Mouse (Mus musculus): ENCODE results near the gene Zfp62. TPM values are rescaled to one million over a fixed set of nuclear protein-coding genes. Genes with fewer than 3 reads are reported as not detected.

The Zfp62 gene
- total and polyA plus RNA-seq, 2 experiments from 2014 or later = 25.5 to 59.5 TPM

GRCm38 (mm10) chr11:49259296-49259695, 56.2 kb downstream of the Zfp62 start:
- 97% methylated on average over 2 of the region's 2 CpGs for WGBS
- H3K4me1 ChIP-seq (ENCODE audit: insufficient read depth) = no peaks in the 10 kb centered on the region
- no peak overlapping the region for H3K4me2 ChIP-seq (ENCODE audit: low read depth)
- no peak overlapping the region for H3K9ac ChIP-seq
- no peak overlapping the region for H3K4me3 ChIP-seq (ENCODE audit: low read depth, low read length)
- H3K27me3 ChIP-seq (ENCODE audit: insufficient read depth, low read length) = no peaks in the 10 kb centered on the region
- no peak for TF ChIP-seq CTCF (IDR thresholded peaks at IDR 0.05; ENCODE audit: low read depth)
- H3K27ac ChIP-seq (ENCODE audit: low read depth, low read length) = no peak overlapping the region
- H3K9me3 ChIP-seq (ENCODE audit: low read length) = no peaks in the 10 kb centered on the region
- peaks cover 18% of the 10 kb centered on the region for H3K36me3 ChIP-seq (ENCODE audit: insufficient read depth)
- DNase-seq = no peak
- no peak for ATAC-seq

- Histone ChIP-seq H3K9me3 (ENCODE audit: low read length) (no peaks in the 10 kb centered on the region), H3K4me2 (ENCODE audit: low read depth) (no peak overlapping the region), H3K27me3 (ENCODE audit: insufficient read depth, low read length) (no peaks in the 10 kb centered on the region), H3K4me3 (ENCODE audit: low read depth, low read length) (no peak overlapping the region), H3K36me3 (ENCODE audit: insufficient read depth) (peaks cover 18% of the 10 kb centered on the region), H3K27ac (ENCODE audit: low read depth, low read length) (no peak overlapping the region), H3K4me1 (ENCODE audit: insufficient read depth) (no peaks in the 10 kb centered on the region), H3K9ac (no peak overlapping the region)
- no peak for ATAC-seq
- no peak for DNase-seq
- 82% methylated on average over 1 of the region's 1 CpGs for WGBS
- no peak for TF ChIP-seq CTCF (IDR thresholded peaks at IDR 0.05; ENCODE audit: low read depth)
These were observed 56.7 kb downstream of the Zfp62 start for GRCm38 (mm10) chr11:49259829-49260228.

GRCm38 (mm10) chr11:49260598-49261312, 57.7 kb downstream of the Zfp62 start:
- Histone ChIP-seq H3K9me3 (ENCODE audit: low read length) (no peaks in the 10 kb centered on the region), H3K4me2 (ENCODE audit: low read depth) (no peak overlapping the region), H3K9ac (no peak overlapping the region), H3K4me1 (ENCODE audit: insufficient read depth) (no peaks in the 10 kb centered on the region), H3K36me3 (ENCODE audit: insufficient read depth) (peaks cover 18% of the 10 kb centered on the region; the same call in 1 of the 2 replicates), H3K4me3 (ENCODE audit: low read depth, low read length) (no peak overlapping the region), H3K27me3 (ENCODE audit: insufficient read depth, low read length) (no peaks in the 10 kb centered on the region), H3K27ac (ENCODE audit: low read depth, low read length) (no peak overlapping the region)
- ATAC-seq = no peak
- DNase-seq = no peak
- no peak for TF ChIP-seq CTCF (IDR thresholded peaks at IDR 0.05; ENCODE audit: low read depth)
- WGBS = 91% methylated on average over 21 of the region's 21 CpGs

- no peaks in the 10 kb centered on the region for H3K9me3 ChIP-seq (ENCODE audit: low read length)
- H3K27me3 ChIP-seq (ENCODE audit: insufficient read depth, low read length) = no peaks in the 10 kb centered on the region
- no peak for TF ChIP-seq CTCF (IDR thresholded peaks at IDR 0.05; ENCODE audit: low read depth)
- no peak overlapping the region for H3K27ac ChIP-seq (ENCODE audit: low read depth, low read length)
- H3K4me2 ChIP-seq (ENCODE audit: low read depth) = no peak overlapping the region
- ATAC-seq = no peak
- H3K9ac ChIP-seq = no peak overlapping the region
- no peak overlapping the region for H3K4me3 ChIP-seq (ENCODE audit: low read depth, low read length)
- H3K4me1 ChIP-seq (ENCODE audit: insufficient read depth) = no peaks in the 10 kb centered on the region
- H3K36me3 ChIP-seq (ENCODE audit: insufficient read depth) = peaks cover 18% of the 10 kb centered on the region; the same call in 1 of the 2 replicates
- WGBS = 92% methylated on average over 14 of the region's 14 CpGs
- no peak for DNase-seq
These were observed 58.3 kb downstream of the Zfp62 start for GRCm38 (mm10) chr11:49261313-49261855.

- no peak for TF ChIP-seq CTCF (IDR thresholded peaks at IDR 0.05; ENCODE audit: low read depth)
- Histone ChIP-seq H3K9ac (no peak overlapping the region), H3K4me2 (ENCODE audit: low read depth) (no peak overlapping the region), H3K4me1 (ENCODE audit: insufficient read depth) (no peaks in the 10 kb centered on the region), H3K27me3 (ENCODE audit: insufficient read depth, low read length) (no peaks in the 10 kb centered on the region), H3K36me3 (ENCODE audit: insufficient read depth) (peaks cover 18% of the 10 kb centered on the region; the same call in 1 of the 2 replicates), H3K9me3 (ENCODE audit: low read length) (no peaks in the 10 kb centered on the region), H3K27ac (ENCODE audit: low read depth, low read length) (no peak overlapping the region), H3K4me3 (ENCODE audit: low read depth, low read length) (no peak overlapping the region)
- WGBS = 90% methylated on average over 5 of the region's 5 CpGs
- DNase-seq = no peak
- ATAC-seq = no peak
These were observed 59.2 kb downstream of the Zfp62 start for GRCm38 (mm10) chr11:49262286-49262685.

GRCm38 (mm10) chr11:49263149-49263548, 60.1 kb downstream of the Zfp62 start:
- WGBS = 88% methylated on average over 6 of the region's 6 CpGs

DNA sequence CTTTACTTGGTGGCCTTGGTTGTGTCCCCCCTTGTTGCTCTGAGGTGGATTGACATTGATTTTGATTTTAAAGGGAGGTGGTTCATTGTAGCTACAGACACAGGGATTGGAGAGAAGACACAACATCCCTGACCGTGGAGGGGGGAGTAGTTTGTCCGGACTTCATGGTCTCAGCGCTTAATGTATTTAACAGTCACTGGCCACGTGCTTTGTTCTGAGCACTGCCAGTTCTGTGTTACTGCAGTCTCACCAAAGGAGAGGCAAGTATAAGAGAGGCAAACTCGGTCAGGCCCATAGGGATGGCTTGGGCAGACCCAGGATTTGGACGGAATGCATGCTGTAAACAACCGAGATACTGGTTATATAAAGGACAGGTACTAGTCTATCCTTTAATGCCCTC, 61.0 kb downstream of the Zfp62 start:
- WGBS = 91% methylated on average over 7 of the region's 7 CpGs
- ATAC-seq = no peak
- Histone ChIP-seq H3K27ac (ENCODE audit: low read depth, low read length) (no peak overlapping the region), H3K4me1 (ENCODE audit: insufficient read depth) (no peaks in the 10 kb centered on the region), H3K9me3 (ENCODE audit: low read length) (no peaks in the 10 kb centered on the region), H3K27me3 (ENCODE audit: insufficient read depth, low read length) (no peaks in the 10 kb centered on the region), H3K9ac (no peak overlapping the region), H3K4me3 (ENCODE audit: low read depth, low read length) (no peak overlapping the region), H3K4me2 (ENCODE audit: low read depth) (no peak overlapping the region), H3K36me3 (ENCODE audit: insufficient read depth) (peaks cover 18% of the 10 kb centered on the region; the same call in 1 of the 2 replicates)
- TF ChIP-seq CTCF (IDR thresholded peaks at IDR 0.05; ENCODE audit: low read depth) = no peak
- no peak for DNase-seq

More at GRCm38 (mm10) chr11:49263149-49263548, 60.1 kb downstream of the Zfp62 start:
- H3K9ac ChIP-seq = no peak overlapping the region
- DNase-seq = no peak
- H3K36me3 ChIP-seq (ENCODE audit: insufficient read depth) = peaks cover 18% of the 10 kb centered on the region; the same call in 1 of the 2 replicates
- H3K27ac ChIP-seq (ENCODE audit: low read depth, low read length) = no peak overlapping the region
- no peak overlapping the region for H3K4me2 ChIP-seq (ENCODE audit: low read depth)
- no peak overlapping the region for H3K4me3 ChIP-seq (ENCODE audit: low read depth, low read length)
- no peak for TF ChIP-seq CTCF (IDR thresholded peaks at IDR 0.05; ENCODE audit: low read depth)
- H3K9me3 ChIP-seq (ENCODE audit: low read length) = no peaks in the 10 kb centered on the region
- ATAC-seq = no peak
- H3K4me1 ChIP-seq (ENCODE audit: insufficient read depth) = no peaks in the 10 kb centered on the region
- H3K27me3 ChIP-seq (ENCODE audit: insufficient read depth, low read length) = no peaks in the 10 kb centered on the region
